Mouse (Mus musculus) neutrophil, adult 5-6 weeks (primary cell): ENCODE measurements around the gene Irf2bp2. TPM values are rescaled to one million over a fixed set of nuclear protein-coding genes. Genes with fewer than 3 reads are reported as not detected.

ENCODE experiments used
- ATAC-seq: fragments of 151-379, 151-347 bp; 2 replicates; pipeline ENCODE4 v1.8.0; 2017; ENCODE audit warnings: mild to moderate bottlenecking, moderate TSS enrichment; ENCODE audit not compliant: insufficient number of reproducible peaks, poor library complexity, low FRiP score, severe bottlenecking; ENCODE audit errors: extremely low read depth
- total RNA-seq: library from RNA; stranded (forward); fragments of 200-1000 nt; gene quantifications from 2 replicates; pipeline ENCODE4 v1.2.3, GENCODE M21; 2017

The Irf2bp2 gene
- total RNA-seq, 1 experiment from 2014 or later: 69.0 TPM

DNA sequence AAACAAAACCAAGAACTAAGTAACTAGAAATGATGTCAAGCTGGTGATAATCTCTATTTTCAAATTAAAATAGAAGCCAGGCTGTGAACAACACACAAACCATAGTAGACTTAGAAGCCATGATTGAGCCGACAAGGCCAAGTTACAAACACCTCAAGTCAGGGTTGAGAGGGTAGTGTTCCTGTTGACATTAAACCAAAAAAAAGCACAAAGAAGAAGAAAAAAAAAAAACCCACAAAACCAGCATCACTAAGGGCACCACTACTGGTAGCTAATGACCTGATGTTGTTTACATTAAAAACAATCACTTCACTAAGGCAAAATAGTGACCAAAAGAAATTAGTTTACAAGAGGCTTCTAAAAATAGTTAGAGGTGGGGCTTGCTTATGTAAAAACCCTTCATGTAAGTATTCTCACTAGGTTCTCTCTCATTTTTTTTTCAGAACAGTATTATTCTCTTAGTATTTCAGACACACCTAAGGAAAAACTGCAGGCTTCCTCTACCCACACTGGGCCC lies 4.2 kb downstream of the Irf2bp2 start:
- no peak for ATAC-seq

DNA sequence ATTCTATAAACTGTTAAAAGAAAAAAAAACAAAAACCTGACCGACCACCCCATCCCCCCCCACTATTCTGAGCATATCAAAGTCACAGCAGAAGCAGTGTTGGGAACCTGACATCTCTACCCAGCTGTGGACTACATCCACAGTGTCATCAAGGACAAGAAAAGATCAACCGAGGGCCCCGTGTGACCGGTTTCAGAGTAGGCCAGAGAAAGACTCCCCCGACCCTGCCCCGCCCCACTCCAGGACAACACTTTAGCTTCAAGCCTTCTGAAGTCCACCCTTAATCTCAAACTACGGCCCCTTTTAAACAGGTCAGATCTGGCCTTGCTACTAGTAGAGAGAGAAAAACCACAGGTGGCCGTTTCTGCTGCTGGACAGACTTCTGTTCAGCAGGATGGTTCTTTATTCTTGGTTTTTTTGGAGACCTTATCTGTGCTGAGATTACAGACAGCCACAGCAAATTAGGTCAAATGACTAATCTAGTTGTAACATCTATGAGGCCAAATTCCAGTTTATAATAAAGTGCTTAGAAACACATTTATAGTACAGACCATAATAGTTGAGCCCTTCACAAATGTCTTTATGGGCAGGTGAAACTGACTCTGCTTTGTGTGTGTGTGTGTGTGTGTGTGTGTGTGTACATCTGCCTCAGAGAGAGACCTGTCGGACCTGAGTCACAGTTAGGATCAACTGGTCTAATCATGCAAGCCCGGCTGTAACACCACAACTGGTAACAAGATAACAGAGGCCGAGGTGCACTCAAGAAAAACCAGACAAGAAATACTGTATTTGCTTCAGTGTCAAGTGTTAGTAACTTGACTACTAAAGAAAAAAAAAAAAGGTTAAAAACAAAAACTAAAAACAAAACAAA lies 4.9 kb downstream of the Irf2bp2 start:
- ATAC-seq: no peak

DNA sequence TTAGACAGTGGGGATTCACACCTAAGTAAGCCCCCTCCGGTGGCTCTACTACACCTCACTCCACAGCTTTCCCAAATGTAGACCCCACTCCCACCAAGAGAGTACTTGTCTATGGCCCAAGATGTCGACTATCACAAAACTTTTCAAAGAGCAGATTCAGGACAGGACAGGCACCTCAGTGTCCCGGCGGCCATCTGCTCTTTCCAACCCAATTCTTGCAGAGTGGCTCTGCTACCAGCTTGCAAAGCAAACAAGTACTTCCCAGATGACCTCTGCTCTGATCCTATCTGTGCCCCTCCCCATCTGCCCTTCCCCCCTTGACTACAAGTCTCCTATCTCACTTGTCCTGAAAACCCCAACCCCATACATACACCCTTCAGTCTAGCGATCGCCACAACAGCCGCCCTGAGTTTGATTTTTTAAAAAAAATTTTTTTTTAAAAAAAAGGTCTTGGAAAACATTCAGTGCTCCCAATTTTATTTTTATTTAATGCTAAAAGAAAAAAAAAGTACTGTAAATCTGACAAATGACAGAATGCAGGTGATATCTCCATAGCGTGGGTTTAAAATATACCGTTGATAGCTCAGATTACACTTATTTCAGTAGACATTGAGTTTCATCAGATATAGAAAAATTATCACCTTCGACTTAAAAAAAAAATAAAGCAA lies 5.8 kb downstream of the Irf2bp2 start:
- no peak for ATAC-seq

DNA sequence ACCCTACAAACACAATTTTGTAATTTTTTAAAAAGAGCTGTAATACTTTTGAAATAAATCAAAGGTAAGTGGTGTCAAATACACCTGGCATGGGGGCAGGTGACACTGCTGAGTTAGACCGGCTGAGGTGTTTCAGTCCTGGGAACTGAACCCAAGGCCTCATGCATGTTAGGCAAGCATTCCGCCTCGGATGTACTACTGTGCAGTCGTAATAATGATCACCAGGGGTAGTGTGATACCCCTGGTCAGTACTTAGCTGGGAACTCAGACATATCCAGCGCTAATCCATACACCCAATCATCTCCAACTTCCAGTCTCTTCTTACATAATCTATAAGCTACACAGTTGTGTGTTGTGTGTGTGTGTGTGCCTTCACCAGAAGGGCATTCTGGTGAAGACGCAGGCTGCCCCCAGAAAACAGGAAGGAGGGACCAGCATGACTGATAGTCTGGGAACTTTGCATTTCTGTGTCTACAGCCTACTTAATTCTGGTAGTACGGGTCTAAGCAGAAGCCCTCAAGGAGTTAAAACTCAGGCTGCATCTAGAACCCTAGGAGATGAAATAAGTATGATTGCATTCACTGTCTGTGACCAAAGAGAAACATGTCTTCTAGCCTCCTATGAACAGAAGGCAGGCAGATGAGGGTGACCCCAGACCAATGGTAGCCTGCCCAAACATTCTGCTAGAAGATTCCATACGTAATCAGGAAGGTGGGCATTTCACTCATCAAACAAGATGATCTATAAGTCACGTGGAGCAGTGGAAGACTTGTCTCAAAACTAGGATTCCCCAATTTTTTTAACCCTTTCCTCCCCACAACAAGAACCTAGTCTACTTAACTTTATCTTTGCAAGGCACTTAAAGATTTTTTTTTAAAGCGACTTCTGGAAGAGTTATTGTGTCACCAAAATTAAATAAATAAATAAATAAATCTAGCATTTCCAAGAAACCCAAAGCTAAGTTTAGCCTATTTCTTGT lies 6.9 kb downstream of the Irf2bp2 start:
- ATAC-seq: no peak

DNA sequence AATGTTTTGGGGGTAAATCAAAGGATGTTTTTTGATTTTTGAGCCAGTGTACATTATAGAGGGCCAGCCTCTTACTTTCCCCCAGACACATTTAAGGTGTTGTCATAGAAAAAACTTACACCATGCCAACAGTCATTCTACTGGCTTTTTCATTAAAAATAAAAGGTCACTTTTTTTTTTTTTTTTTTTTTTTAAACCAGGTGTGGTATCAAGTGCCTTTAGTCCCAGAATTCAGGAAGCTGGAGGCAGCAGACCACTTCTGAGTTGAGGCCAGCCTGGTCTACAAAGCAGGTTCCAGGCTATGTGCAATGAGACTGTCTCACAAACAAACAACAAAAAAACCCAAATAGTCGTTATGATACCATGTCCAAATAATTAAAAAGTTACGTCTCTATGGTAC lies 7.7 kb downstream of the Irf2bp2 start:
- ATAC-seq: no peak

DNA sequence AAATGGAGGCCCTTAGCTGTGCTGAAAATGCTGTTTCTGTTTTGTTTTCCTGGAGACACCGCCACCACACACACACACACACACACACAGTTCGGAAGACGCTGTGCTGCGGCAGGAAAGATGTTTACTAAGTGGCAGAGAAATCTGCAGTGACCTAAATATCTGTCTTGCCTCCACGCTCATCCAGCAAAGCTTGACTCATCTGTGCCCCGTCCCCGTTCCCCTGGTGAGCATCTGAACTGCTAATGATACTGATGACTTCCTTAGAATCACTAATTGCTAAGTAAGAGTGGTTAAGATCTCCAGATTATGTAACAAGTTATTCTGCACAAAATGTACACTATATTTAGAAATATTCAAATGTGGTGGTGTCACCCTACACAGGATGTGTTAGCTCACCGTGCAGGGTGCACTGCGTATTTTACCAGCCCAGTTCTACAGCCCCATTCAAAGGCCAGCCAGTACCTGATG lies 8.2 kb downstream of the Irf2bp2 start:
- peak; percentile 51 for ATAC-seq

DNA sequence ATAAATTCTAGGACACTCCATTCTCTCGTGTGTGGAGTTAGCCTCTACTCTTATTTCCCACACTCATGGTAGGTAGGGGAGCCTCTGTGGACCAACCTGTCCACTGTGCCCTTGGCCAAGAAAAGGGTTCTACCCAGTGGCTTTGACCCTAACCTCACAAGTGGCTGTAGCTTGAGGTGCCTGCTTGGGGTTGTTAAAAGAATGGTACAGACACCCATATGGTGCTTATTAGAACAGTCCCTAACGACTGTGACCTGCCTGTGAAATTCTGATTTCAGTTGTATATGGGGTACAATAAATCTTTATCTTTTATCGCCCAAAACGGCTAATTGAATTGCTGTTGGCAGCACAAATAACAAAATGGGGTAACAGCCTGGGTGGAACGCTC lies 8.9 kb downstream of the Irf2bp2 start:
- ATAC-seq: no peak

DNA sequence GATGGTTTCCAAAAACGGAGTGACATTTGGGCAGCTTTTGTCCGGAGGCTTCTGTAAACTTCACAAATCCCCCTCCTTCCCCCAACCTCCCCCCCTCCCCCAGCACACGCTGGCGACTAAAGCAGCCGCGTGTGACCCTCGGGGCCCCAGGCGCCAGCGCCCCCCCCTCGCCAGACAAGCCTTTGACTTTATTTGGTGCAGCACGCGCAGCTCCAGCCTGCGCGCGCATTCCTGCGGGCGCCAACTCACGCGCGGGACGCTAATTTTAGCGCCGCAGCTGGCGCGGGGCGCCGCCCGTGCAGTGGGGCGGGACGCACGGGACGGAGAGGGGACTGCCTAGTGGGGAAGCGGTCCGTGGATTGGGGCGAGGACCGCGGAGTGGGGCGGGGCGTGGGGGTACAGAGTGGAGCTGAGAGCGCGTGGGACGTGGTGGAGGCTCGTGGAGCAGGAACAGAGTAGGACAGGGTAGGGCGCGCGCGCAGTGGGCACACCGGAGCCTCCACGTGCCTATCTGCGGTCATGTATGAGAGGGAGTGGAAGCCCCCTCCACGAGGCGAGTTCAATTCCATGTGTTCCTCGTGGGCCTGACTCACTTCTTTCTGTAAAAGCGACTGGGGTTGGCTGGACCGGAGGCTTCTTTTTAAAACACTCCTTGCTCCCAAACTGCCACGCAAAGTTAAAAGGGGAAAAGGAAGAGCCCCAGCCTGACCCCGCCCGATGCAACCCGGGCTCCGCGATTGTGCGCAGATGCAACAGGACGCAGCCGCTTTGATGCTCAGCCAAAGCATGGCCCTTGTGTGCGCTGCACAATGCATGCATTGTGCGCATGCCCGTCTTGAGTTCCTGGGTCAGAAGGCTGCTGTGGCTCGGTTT lies 9.6 kb downstream of the Irf2bp2 start:
- ATAC-seq: peak; percentile 53

DNA sequence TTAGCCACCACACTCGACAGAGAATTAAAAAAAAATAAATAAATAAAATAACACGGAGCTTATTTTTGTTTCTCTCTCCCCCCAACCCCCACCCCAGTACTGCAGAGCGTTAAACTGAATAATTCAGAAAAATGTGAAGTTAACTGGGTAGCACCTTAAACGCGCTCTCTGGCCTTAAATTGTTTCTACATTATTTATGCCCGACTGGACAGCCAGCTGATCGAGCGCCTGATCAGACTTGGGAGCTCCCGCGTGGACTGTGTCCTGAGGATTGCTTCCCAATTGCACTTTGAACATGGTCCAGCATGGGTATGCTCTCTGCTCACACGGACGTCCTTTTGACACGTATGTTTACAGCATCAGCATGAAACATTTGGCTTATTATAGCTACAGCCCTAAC lies 10.3 kb downstream of the Irf2bp2 start:
- no peak for ATAC-seq

DNA sequence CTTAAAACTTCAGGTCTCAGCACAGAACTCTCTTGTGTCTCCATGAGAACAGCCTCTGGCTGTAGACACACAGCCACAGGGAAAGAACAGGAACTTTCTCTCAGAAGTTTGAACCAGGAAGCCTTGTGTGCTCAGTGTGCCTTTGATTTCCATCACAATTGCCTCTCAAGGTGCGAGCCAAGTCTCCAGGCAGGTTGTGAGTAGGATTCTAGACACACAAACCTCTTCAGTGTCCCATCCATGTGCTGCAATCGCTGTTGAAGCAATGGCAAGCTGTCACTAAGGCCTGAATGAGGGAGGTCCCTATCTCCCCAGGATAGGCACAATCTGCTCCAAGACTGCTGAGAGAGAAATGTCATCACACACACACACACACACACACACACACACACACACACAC lies 10.8 kb downstream of the Irf2bp2 start:
- ATAC-seq: no peak

DNA sequence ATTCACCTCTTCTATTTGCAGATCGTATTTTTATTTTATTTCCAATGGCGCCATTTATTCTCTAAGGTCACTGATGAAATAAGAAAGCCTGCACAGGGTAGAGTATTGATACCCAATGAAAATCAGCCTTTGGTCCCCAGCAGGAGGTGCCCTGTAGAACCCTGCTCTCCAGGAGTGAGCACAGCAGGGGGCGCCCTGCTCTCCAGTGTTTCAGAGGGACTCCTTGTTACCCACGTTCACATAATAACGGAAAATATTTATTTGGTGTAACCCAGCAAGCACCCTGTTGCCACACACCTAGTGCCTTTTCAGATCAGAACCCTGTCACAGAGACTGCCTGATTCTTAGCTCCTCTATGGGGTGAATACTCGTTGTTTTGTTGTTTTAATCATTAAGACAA lies 11.3 kb downstream of the Irf2bp2 start:
- ATAC-seq: peak; percentile 35; the same call in 1 of the 2 replicates

DNA sequence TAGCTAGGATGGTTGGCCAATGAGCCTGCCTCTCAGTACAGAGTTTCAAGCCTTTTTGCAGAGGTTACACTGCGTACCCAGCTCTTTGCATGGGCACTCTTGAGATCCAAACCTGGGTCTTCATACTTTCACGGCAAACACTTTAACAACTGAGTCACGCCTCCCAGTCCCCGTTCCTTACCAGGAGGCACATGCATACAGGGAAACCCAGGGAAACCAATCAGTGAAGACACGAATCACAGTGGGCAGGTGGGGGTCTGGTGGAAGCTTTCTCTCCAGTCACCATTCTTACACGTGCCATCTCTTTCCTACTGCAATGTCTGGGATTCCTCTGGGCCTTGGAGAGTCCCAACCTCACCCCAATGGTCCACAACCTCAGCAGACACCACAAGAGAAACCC lies 12.1 kb downstream of the Irf2bp2 start:
- no peak for ATAC-seq

DNA sequence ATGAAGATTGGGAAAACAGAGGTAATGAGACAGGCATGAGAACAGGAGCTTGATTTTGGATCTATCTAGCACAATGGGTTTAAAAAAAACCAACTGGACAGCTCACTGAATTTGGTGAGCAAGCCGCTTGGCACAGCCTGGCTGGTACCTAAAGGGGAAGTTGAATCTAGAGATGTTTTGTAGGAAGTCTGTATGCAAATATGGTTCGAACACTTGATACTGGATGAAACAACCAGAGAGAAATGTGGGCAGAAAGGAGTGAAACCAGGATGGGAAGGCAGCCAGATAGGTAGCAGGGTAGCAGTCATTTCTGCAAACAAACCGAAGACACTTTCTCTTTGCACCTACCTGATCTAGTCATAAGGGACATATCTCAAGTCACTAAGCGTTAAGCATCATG lies 13.0 kb downstream of the Irf2bp2 start:
- ATAC-seq: peak; percentile 36

DNA sequence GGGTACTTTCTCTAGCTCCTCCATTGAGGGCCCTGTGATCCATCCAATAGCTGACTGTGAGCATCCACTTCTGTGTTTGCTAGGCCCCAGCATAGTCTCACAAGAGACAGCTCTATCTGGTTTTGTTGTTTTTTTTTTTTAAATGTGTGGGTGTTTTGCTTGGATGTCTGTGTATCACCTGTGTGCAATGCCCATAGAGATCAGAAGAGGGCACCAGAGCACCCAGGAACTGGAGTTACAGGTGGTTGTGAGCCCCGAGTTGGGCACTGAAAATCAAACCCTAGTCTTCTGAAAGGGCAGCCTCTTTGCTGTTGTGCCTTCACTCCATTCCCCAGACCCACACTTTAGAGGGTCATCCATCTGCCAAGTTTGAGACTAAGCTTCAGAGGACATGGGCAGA lies 13.7 kb downstream of the Irf2bp2 start:
- ATAC-seq: no peak

DNA sequence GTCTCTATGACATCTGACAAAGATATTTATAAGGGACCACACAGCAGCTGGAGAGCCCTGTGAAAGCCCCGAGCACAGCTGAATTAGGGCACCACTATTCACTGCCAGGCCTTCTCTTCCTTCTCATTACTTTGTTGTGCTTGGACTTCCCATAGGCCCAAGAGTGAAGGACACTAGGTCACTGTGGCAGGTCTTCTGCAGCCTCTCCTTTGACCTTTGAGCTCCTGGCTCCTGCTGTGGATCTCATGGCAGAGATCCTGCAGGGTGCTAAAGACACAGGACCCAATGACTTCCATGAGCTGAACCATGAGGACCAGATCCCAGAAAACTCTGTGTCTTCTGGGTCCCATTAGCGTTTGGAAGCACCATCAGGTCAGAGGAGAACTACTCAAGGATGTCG lies 15.1 kb downstream of the Irf2bp2 start:
- ATAC-seq: no peak

DNA sequence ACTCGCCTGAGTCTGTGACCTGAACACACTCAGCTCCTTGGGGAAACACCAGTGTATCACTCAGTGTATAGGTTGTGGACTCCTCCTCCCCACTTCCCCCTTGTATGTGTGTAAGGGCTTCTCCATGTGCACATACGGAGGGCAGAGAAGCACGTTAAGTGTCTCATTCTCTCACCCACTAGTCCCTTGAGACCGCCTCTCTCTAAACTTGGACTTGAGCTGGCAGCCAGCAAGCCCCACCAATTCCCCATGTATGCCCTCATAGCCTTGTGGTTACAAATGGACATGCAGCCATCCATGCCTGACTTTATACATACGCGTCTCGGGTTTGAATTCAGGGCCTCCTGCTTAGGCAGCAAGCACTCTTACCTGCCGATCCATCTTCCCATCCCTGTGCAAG lies 16.9 kb downstream of the Irf2bp2 start:
- ATAC-seq: 0 out of 2 replicates have a peak, but pooled peaks have one; percentile 11

DNA sequence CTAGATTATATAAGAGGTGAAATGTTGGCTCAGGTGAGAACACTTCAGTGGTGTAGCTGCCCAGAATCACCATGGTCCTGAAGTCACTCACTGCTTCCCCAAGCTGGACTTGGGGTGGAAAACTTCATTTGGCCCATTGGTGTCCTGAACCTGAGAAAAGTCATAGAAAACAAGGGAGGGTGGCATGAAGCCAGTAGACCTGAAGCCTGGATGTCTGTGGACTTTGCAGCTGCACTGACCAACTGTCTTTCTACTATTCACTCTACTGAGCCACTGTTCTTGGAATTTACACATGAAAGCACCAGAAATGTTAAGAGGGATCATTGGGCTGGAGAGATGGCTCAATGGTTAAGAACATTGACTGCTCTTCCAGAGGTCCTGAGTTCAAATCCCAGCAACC lies 17.7 kb downstream of the Irf2bp2 start:
- ATAC-seq: no peak
